Mouse (Mus musculus) limb, embryonic 11.5 days (tissue): ENCODE data around the gene Coq5. TPM values are rescaled to one million over a fixed set of nuclear protein-coding genes. Genes with fewer than 3 reads are reported as not detected.

Source experiments
- ATAC-seq: fragments of 200-750 bp; cut with Nextera tagmentation; 2 replicates; pipeline ENCODE4 v1.8.0; 2017; ENCODE audit warnings: low read depth; ENCODE audit not compliant: insufficient number of reproducible peaks, low FRiP score, low TSS enrichment
- DNase-seq: peaks from one replicate; pipeline ENCODE4 v3.0.0-alpha.2; 2015; ENCODE audit warnings: low spot score
- H3K27ac ChIP-seq: fragments of 300-500 bp; sonication (generic); replicated peaks from 2 replicates; pipeline ENCODE4 v1.5.1; 2014; ENCODE audit warnings: low read depth, mild to moderate bottlenecking, low read length
- H3K27me3 ChIP-seq: fragments of 300-500 bp; sonication (generic); 2 replicates; pipeline ENCODE4 v1.6.1; 2014; ENCODE audit warnings: mild to moderate bottlenecking, low read length, mixed read lengths; ENCODE audit not compliant: control insufficient read depth, insufficient read depth
- H3K36me3 ChIP-seq: fragments of 300-500 bp; sonication (generic); 2 replicates; pipeline ENCODE4 v1.6.1; 2014; ENCODE audit warnings: mild to moderate bottlenecking, low read length, moderate library complexity, mixed read lengths; ENCODE audit not compliant: control insufficient read depth, insufficient read depth
- H3K4me1 ChIP-seq: fragments of 300-500 bp; sonication (generic); 2 replicates; pipeline ENCODE4 v1.6.1; 2014; ENCODE audit warnings: low read length, mixed read lengths; ENCODE audit not compliant: control insufficient read depth, insufficient read depth
- H3K4me2 ChIP-seq: fragments of 300-500 bp; sonication (generic); 2 replicates; pipeline ENCODE4 v1.6.1; 2014; ENCODE audit warnings: low read depth, mild to moderate bottlenecking, moderate library complexity; ENCODE audit not compliant: severe bottlenecking
- H3K4me3 ChIP-seq: fragments of 300-500 bp; sonication (generic); 2 replicates; pipeline ENCODE4 v1.5.1; 2014; ENCODE audit warnings: low read depth, low read length
- H3K9ac ChIP-seq: fragments of 300-500 bp; sonication (generic); 2 replicates; pipeline ENCODE4 v1.6.1; 2014; ENCODE audit warnings: mild to moderate bottlenecking, low read length
- H3K9me3 ChIP-seq: fragments of 300-500 bp; sonication (generic); 2 replicates; pipeline ENCODE4 v1.6.1; 2016; ENCODE audit warnings: low read length; ENCODE audit not compliant: control insufficient read depth
- WGBS: fragments of 180-500 bp; shearing (Covaris S2); extraction: QIAGEN DNeasy Blood & Tissue Kit; methylation state at CpG from one replicate; pipeline ENCODE4 v1.1.7; 2014; 5-methylcytosine and 5-hydroxymethylcytosine counted together
- polyA plus RNA-seq: library from polyadenylated mRNA; unstranded; fragments of >200 nt; fragmentation: Nextera tagmentation; extraction: Ambion mirVana; gene quantifications from 2 replicates; pipeline ENCODE4 v1.2.1, GENCODE M21; 2014

Gene Coq5
- polyA plus RNA-seq, 1 experiment from 2014 or later, result 51.4 TPM

DNA sequence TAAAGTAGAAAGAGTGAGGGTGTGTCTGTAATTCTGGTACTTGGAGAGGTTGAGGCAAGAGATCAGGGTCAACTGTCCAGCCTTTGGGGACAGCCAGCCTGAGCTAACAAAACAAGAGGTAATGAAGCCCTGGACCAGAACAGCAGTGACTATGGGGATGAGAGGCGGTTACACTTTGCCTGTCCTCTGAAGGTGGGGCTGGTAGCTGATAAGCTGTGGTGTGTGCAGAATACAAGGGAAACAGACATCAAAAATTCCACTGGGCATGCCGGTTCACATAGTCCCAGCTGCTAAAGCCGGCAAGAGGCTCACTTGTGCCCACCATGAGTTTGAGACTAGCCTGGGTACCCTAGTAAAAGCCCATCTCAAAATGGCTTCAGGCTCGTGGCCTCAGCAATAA, 32.9 kb downstream of the Coq5 start:
- Histone ChIP-seq H3K27me3 (no peaks in the 10 kb centered on the region), H3K9ac (no peak overlapping the region), H3K4me1 (peaks cover 12% of the 10 kb centered on the region), H3K36me3 (no peaks in the 10 kb centered on the region), H3K4me3 (no peak overlapping the region), H3K27ac (no peak overlapping the region), H3K9me3 (no peaks in the 10 kb centered on the region), H3K4me2 (no peak overlapping the region)
- ATAC-seq (no peak), DNase-seq (no peak)
- WGBS, result 83% methylated on average over 4 of the region's 4 CpGs

DNA sequence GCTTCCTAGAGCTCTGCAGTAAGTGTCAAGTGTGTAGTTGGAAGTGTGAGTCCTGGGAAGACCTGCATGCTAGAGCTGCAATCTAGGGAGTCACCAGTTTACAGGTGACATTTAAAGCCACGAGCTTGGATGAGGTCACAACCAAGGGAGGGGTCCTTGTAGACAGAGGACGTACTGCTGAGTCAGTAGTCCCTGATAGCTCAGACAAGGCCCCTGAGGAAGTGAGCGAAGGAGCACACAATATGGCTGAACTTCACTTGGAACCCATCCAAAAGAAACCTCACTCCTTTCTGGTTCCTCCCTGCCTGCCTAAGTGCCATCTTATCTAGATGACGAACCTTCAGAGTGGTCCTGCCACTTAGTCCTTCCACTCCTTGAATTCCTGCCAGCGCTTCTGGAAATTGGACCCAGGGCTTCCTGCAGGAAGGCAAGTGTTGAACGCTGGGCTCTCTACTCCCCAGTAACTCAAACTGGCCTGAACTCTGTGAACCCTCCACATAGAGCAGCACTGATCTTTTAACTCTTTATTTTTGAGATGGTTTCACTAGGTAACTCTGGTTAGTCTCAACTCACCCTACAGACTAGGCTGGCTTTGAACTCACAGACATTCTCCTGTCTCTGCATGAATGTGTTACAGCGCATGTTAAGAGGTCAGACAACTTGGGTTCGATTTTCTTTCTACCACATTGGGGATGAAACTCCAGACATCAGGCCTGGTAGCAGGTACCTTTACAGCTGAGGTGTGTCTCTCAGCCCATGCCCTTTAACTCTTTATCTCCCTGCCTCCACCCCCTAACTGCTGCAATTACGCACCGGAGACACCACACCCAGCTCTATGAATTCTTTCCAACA, 33.6 kb downstream of the Coq5 start:
- Histone ChIP-seq H3K4me2 (no peak overlapping the region), H3K9ac (no peak overlapping the region), H3K4me1 (peaks cover 19% of the 10 kb centered on the region), H3K4me3 (no peak overlapping the region), H3K27ac (no peak overlapping the region), H3K9me3 (no peaks in the 10 kb centered on the region), H3K36me3 (no peaks in the 10 kb centered on the region), H3K27me3 (no peaks in the 10 kb centered on the region)
- ATAC-seq (no peak), DNase-seq (no peak)
- WGBS, result 67% methylated on average over 10 of the region's 10 CpGs

DNA sequence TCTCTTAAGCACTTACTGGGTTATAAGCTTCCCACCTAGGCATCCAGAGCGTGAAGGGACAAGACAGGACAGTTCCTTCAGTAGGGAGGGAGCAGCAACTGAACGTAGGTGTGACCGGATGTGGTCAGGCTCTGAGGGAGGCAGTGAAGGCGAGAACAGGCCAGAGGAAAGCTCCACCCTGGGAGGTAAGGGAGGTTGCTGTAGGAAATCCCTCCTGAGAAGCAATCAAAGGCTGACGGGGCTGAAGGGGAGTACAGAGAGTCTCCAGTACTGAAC, 34.1 kb downstream of the Coq5 start:
- no peak overlapping the region for H3K9ac ChIP-seq
- H3K4me2 ChIP-seq, result no peak overlapping the region
- H3K4me3 ChIP-seq, result no peak overlapping the region
- H3K4me1 ChIP-seq, result peaks cover 25% of the 10 kb centered on the region
- no peak for DNase-seq
- H3K27ac ChIP-seq, result no peak overlapping the region
- H3K36me3 ChIP-seq, result no peaks in the 10 kb centered on the region
- WGBS, result 24% methylated on average over 5 of the region's 5 CpGs
- no peak for ATAC-seq
- H3K27me3 ChIP-seq, result no peaks in the 10 kb centered on the region
- no peaks in the 10 kb centered on the region for H3K9me3 ChIP-seq

GRCm38 (mm10) chr5:115316968-115317644, 37.6 kb downstream of the Coq5 start:
- H3K4me2 ChIP-seq, result peak overlapping the region; percentile 25; the same call in 1 of the 2 replicates
- H3K9me3 ChIP-seq, result no peaks in the 10 kb centered on the region
- peak overlapping the region; percentile 57 for H3K9ac ChIP-seq
- no peak overlapping the region for H3K4me3 ChIP-seq
- H3K27me3 ChIP-seq, result no peaks in the 10 kb centered on the region
- H3K27ac ChIP-seq, result peak overlapping the region; percentile 94
- 4% methylated on average over 14 of the region's 14 CpGs for WGBS
- ATAC-seq, result peak; percentile 63; the same call in 1 of the 2 replicates
- DNase-seq, result peak; percentile 65
- peaks cover 34% of the 10 kb centered on the region for H3K4me1 ChIP-seq
- H3K36me3 ChIP-seq, result no peaks in the 10 kb centered on the region

GRCm38 (mm10) chr5:115317645-115318328, 38.3 kb downstream of the Coq5 start:
- under 1% methylated on average over 10 of the region's 10 CpGs for WGBS
- Histone ChIP-seq H3K4me3 (no peak overlapping the region), H3K9me3 (no peaks in the 10 kb centered on the region), H3K9ac (no peak overlapping the region), H3K4me2 (peak overlapping the region; percentile 25; the same call in 1 of the 2 replicates), H3K27me3 (no peaks in the 10 kb centered on the region), H3K36me3 (no peaks in the 10 kb centered on the region), H3K27ac (peak overlapping the region; percentile 94), H3K4me1 (peaks cover 34% of the 10 kb centered on the region)
- DNase-seq (peak; percentile 78), ATAC-seq (peak; percentile 76)

GRCm38 (mm10) chr5:115319004-115319940, 39.8 kb downstream of the Coq5 start:
- DNase-seq (peak; percentile 73), ATAC-seq (peak; percentile 40; the same call in 1 of the 2 replicates)
- no peaks in the 10 kb centered on the region for H3K27me3 ChIP-seq
- peak overlapping the region; percentile 24 for H3K4me3 ChIP-seq
- under 1% methylated on average over 22 of the region's 22 CpGs for WGBS
- H3K4me2 ChIP-seq, result peak overlapping the region; percentile 67
- H3K27ac ChIP-seq, result 0 out of 2 replicates have a peak overlapping the region, but pooled peaks have one; percentile 30
- peaks cover 30% of the 10 kb centered on the region for H3K4me1 ChIP-seq
- no peaks in the 10 kb centered on the region for H3K9me3 ChIP-seq
- peak overlapping the region; percentile 17; the same call in 1 of the 2 replicates for H3K9ac ChIP-seq
- H3K36me3 ChIP-seq, result no peaks in the 10 kb centered on the region

DNA sequence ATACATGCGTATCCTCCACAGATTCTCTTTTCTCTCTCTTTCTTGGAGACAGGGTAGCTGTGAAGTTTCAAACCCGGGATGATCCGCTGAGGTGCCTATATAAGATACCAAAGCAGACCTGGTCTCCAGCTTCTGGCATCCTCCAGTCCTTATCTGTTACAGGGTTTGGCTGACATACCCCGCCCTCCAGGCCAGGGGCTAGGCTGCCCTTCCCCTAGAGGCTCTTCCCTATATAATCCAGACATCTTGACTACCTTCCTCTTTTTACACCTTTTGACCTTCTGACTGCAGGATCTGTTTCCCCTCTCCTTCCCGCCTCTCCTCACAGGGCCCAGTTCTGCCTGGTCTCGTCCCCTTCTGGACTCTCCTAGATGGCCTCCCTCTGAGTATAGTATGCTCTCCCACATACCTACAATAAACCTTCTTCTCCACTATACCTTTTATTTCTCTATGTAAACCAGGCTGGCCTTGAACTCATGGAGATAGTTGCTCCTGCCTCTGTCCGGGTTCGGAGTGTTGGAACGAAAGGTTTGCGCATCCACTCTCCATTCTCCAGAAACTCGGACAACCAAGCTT, 46.9 kb downstream of the Coq5 start:
- DNase-seq, result no peak
- Histone ChIP-seq H3K4me1 (peaks cover 10% of the 10 kb centered on the region), H3K4me3 (peak overlapping the region; percentile 76), H3K9me3 (no peaks in the 10 kb centered on the region), H3K9ac (peak overlapping the region; percentile 94), H3K36me3 (peaks cover 4% of the 10 kb centered on the region; the same call in 1 of the 2 replicates), H3K4me2 (peak overlapping the region; percentile 75), H3K27ac (peak overlapping the region; percentile 81), H3K27me3 (no peaks in the 10 kb centered on the region)
- WGBS, result 27% methylated on average over 11 of the region's 11 CpGs
- peak; percentile 65; the same call in 1 of the 2 replicates for ATAC-seq
